Mouse (Mus musculus): ENCODE data around the gene Fam174b. TPM values are rescaled to one million over a fixed set of nuclear protein-coding genes. Genes with fewer than 3 reads are reported as not detected.

Fam174b gene
- total RNA-seq, 2 experiments from 2014 or later = 42.3 to 44.1 TPM

DNA sequence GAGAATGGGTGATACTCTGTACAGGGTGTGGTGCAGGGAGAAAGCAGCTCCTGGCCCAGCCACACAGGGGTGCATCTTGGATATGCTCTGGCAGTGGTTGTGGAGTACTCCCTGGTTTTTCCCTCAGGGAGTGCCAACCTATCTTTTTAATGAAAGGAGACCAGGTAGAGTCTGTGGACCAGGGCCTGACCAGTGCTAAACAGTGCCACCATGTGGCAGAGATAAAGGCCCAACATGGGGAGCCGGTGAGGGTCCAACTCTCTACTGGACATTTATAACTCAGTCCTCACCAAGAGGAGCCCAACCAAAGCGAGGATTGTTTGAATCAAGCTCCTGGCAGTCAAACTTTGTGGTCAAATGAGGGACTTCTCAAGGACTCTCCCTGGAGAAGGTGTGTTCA is 69.2 kb downstream of the Fam174b start:
- peak; percentile 19 for DNase-seq
- intact Hi-C loops (cut with DNase I) = no loop called here

- intact Hi-C loops (cut with DNase I) = no loop called here
- no peak for DNase-seq
Observed at GRCm38 (mm10) chr7:73811439-73811838, 71.3 kb downstream of the Fam174b start.

DNA sequence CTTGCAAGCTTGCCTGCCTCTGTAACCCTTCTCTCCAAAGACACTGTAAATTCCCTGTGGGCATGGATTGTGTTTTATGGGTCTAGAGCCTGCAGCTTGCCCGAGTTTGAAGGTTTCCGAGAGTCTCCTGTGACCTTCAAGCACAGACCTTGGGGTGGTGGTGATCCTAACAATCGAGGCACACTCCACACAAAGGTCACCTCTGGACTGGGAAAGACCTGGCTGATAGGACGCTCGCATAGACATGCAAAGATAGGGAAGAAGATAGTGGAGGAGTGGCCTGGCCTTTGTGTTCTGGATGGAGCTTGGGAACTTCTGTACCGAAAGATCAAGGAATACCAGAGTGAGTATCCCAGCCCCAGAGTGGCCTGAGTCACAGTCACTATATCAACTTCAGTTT is 72.1 kb downstream of the Fam174b start:
- intact Hi-C loops (cut with DNase I) = no loop called here
- no peak for DNase-seq

- DNase-seq = no peak
Observed at GRCm38 (mm10) chr7:73813887-73814286, 73.8 kb downstream of the Fam174b start.

DNA sequence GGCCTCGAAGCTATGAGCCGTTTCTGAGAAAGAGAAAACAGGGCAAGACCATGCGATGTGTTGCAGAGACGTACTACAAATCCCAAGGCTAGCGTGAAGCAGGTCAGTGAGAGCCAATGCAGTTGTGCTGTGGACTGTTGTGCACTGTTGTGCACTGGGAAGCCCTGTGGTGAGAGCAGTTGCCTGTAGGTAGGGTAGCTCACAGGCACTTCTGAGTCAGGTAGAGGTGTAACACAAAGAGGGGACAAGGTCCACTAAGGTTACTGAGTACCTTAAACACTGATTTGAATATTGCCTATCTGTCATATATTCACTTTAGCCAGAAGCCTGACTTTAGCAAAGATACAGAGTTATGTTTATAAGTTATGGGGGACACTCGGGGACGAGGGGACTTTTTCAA is 74.4 kb downstream of the Fam174b start:
- intact Hi-C loops (cut with DNase I) = no loop called here
- no peak for DNase-seq

More at GRCm38 (mm10) chr7:73813887-73814286, 73.8 kb downstream of the Fam174b start:
- intact Hi-C loops (cut with DNase I) = no loop called here

DNA sequence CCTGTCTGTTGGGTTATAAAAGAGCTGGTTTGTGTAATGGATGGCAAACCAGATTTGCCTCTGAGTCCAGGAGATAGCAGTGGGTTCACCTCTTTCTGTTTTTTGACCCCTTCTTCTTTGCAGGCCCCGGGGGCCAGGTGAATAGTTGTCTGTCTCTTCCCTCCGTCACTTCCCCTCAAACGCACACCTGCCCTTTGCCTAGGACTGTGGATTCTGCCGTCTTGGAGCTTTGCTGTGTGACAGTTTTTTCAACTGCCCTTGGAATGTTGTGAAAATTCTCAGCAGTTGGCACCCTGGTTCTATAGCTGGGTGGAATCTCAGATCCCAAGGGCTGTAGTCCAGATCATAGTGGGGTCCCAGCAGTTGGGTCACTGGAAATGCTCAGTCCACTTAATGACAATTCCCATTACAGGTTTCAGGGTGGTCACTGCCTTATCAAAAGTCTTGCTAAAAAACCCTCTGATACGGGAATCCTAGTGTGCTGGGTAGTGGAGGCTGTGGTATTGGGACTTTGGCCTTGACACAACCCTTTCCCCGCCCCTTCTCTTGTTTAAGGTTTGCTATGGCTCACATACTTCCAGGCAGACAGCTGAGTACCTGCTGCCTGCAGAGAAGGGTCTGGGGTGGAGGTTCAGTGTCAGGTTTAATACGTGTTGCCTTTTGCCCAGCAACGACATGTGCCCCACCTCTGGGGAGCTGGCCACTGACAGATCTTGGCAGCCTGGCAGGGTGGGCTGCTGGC is 76.3 kb downstream of the Fam174b start:
- DNase-seq = no peak
- intact Hi-C loops (cut with DNase I) = no loop called here

- no peak for DNase-seq
- intact Hi-C loops (cut with DNase I) = no loop called here
Observed at GRCm38 (mm10) chr7:73819366-73819765, 79.3 kb downstream of the Fam174b start.

Small RNAs within 50 kb of the gene (microRNA-seq; reads per million reads assigned to microRNA genes)
- not detected for gene Mir7234

Other genes starting within 250 kb of the Fam174b start
- 10 to 100 TPM; 52.5 to 57.9 TPM for gene Chd2, start 198.5 kb upstream of the Fam174b start, total RNA-seq (2021)

Data from left cerebral cortex, postnatal 4 days (tissue).